Mouse (Mus musculus): ENCODE data around the gene Capn11. TPM values are rescaled to one million over a fixed set of nuclear protein-coding genes. Genes with fewer than 3 reads are reported as not detected.

Capn11 gene
- polyA plus RNA-seq (2017; shearing (Covaris generic)) = 0.80 TPM

GRCm38 (mm10) chr17:45659225-45659624 lies at the start of gene Capn11:
Gene Capn11 (minus strand): TSS chr17:45659325.

GRCm38 (mm10) chr17:45686716-45687115 lies 27.6 kb upstream of the Capn11 start, which contains the start of gene Tmem63b:
Gene Tmem63b (minus strand): TSS chr17:45686905.

GRCm38 (mm10) chr17:45686093-45686619 lies 27.0 kb upstream of the Capn11 start, which contains the start of gene Mrpl14:
Gene Mrpl14 (plus strand): TSS chr17:45686322.

GRCm38 (mm10) chr17:45601877-45602304 lies 57.2 kb downstream of the Capn11 start, which contains the start of gene Mymx:
Gene Mymx (minus strand): TSS chr17:45602102.

GRCm38 (mm10) chr17:45599446-45600242 lies 59.5 kb downstream of the Capn11 start, which contains the start of gene Slc29a1:
Gene Slc29a1 (minus strand): TSS chr17:45599606.

Other genes starting within 250 kb of the Capn11 start
- 72.2 TPM for gene Cdc5l, start 225.6 kb downstream of the Capn11 start, polyA plus RNA-seq (2017; shearing (Covaris generic))
- gene Spats1, start 183.9 kb downstream of the Capn11 start, polyA plus RNA-seq (2017; shearing (Covaris generic)) = 0.63 TPM
- gene Aars2, start 152.5 kb downstream of the Capn11 start, polyA plus RNA-seq (2017; shearing (Covaris generic)) = 10.4 TPM
- gene Tcte1, start 135.9 kb downstream of the Capn11 start, polyA plus RNA-seq (2017; shearing (Covaris generic)) = not detected
- gene Tmem151b, start 109.6 kb downstream of the Capn11 start, polyA plus RNA-seq (2017; shearing (Covaris generic)) = 0.23 TPM
- gene Nfkbie, start 103.6 kb downstream of the Capn11 start, polyA plus RNA-seq (2017; shearing (Covaris generic)) = 166 TPM
- gene Slc35b2, start 95.5 kb downstream of the Capn11 start, polyA plus RNA-seq (2017; shearing (Covaris generic)) = 55.5 TPM
- 1,673 TPM for gene Hsp90ab1, start 86.1 kb downstream of the Capn11 start, polyA plus RNA-seq (2017; shearing (Covaris generic))
- 43.1 TPM for gene Slc29a1, start 59.7 kb downstream of the Capn11 start, polyA plus RNA-seq (2017; shearing (Covaris generic))
- not detected for gene Mymx, start 57.2 kb downstream of the Capn11 start, polyA plus RNA-seq (2017; shearing (Covaris generic))
- 37.2 TPM for gene Mrpl14, start 27.0 kb upstream of the Capn11 start, polyA plus RNA-seq (2017; shearing (Covaris generic))
- gene Tmem63b, start 27.6 kb upstream of the Capn11 start, polyA plus RNA-seq (2017; shearing (Covaris generic)) = 13.8 TPM
- not detected for gene 1600014C23Rik, start 74.5 kb upstream of the Capn11 start, polyA plus RNA-seq (2017; shearing (Covaris generic))

Measured in effector memory CD4-positive, alpha-beta T cell, adult 7 months (primary cell).